Mouse (Mus musculus) CH12.LX (cell line): Measurements from ENCODE around the gene C77080. TPM values are rescaled to one million over a fixed set of nuclear protein-coding genes. Genes with fewer than 3 reads are reported as not detected.
A peak's percentile ranks its signal among the peaks of the same experiment; 100 is the strongest.

Experiments used
- DNase-seq: peaks from one replicate; pipeline ENCODE4 v3.0.0-alpha.2; 2013; ENCODE audit errors: extremely low read depth
- H3K27ac ChIP-seq: 2 replicates; pipeline ENCODE4 v1.5.1; 2012; ENCODE audit warnings: low read depth, mild to moderate bottlenecking, control low read depth, moderate library complexity; ENCODE audit not compliant: insufficient read depth
- H3K27me3 ChIP-seq: replicated peaks from 2 replicates; pipeline ENCODE3; 2012; ENCODE audit warnings: inconsistent platforms
- H3K36me3 ChIP-seq, 2 experiments: replicated peaks in 1 of 2; 2 replicates each; pipeline versions ENCODE3 to v1.6.1; 2012; ENCODE audit warnings: inconsistent platforms in 1 of 2, low read length in 1 of 2, mild to moderate bottlenecking in 1 of 2, mixed read lengths in 1 of 2, moderate library complexity in 1 of 2; ENCODE audit not compliant: control insufficient read depth in 1 of 2, insufficient read depth in 1 of 2
- H3K4me1 ChIP-seq, 2 experiments: 2 replicates each; pipeline ENCODE4 v1.6.1; 2012; ENCODE audit warnings: inconsistent platforms in 1 of 2, moderate library complexity in 1 of 2; ENCODE audit not compliant: insufficient read depth in 2 of 2, control insufficient read depth in 1 of 2
- H3K4me2 ChIP-seq: 2 replicates; pipeline ENCODE4 v1.6.1; 2012; ENCODE audit warnings: low read depth, mild to moderate bottlenecking, control low read depth; ENCODE audit not compliant: poor library complexity, insufficient read depth, severe bottlenecking
- H3K4me3 ChIP-seq, 3 experiments: fragments of 150-350 bp in 1 of 3; sonication (generic) in 1 of 3; replicated peaks in 1 of 3; 2 replicates each; pipeline versions ENCODE3 to v1.5.1; 2011 to 2012; ENCODE audit warnings: low read depth in 2 of 3, low read length in 2 of 3, mild to moderate bottlenecking in 2 of 3, moderate library complexity in 2 of 3, control low read depth in 1 of 3, improper control_type of control experiment in 1 of 3, inconsistent platforms in 1 of 3, mixed read lengths in 1 of 3; ENCODE audit not compliant: poor library complexity in 1 of 3
- H3K79me2 ChIP-seq: replicated peaks from 2 replicates; pipeline ENCODE4 v1.6.1; 2012; ENCODE audit warnings: mild to moderate bottlenecking, moderate library complexity; ENCODE audit not compliant: control insufficient read depth, poor library complexity, insufficient read depth, severe bottlenecking; ENCODE audit errors: extremely low read depth
- H3K9ac ChIP-seq: 2 replicates; pipeline ENCODE4 v1.6.1; 2012; ENCODE audit warnings: low read depth, mild to moderate bottlenecking, control low read depth, moderate library complexity; ENCODE audit not compliant: insufficient read depth
- H3K9me3 ChIP-seq: replicated peaks from 2 replicates; pipeline ENCODE3; 2012; ENCODE audit warnings: low read length, inconsistent platforms, mixed read lengths
- CHD1 ChIP-seq: IDR thresholded peaks from 2 replicates; pipeline ENCODE4 v1.6.1; 2012; ENCODE audit warnings: low read depth, low read length, improper control_type of control experiment, inconsistent platforms
- CHD2 ChIP-seq: IDR thresholded peaks from 2 replicates; pipeline ENCODE4 v1.6.1; 2011; ENCODE audit warnings: low read length, improper control_type of control experiment
- CTCF ChIP-seq, 2 experiments: IDR thresholded peaks in 1 of 2; conservative IDR thresholded peaks in 1 of 2; 2 replicates each; pipeline ENCODE4 v1.5.1; 2011 to 2012; ENCODE audit warnings: low read depth in 2 of 2, low read length in 2 of 2, improper control_type of control experiment in 1 of 2, inconsistent platforms in 1 of 2, mild to moderate bottlenecking in 1 of 2, moderate library complexity in 1 of 2
- IRF4 ChIP-seq: IDR thresholded peaks from 2 replicates; pipeline ENCODE4 v1.6.1; 2014; ENCODE audit warnings: low read depth, mild to moderate bottlenecking, inconsistent platforms, low read length, improper control_type of control experiment
- JUN ChIP-seq: IDR thresholded peaks from 2 replicates; pipeline ENCODE4 v1.6.1; 2011; ENCODE audit warnings: low read depth, mild to moderate bottlenecking, low read length, improper control_type of control experiment, moderate library complexity; ENCODE audit not compliant: insufficient read depth
- MAFK ChIP-seq: IDR thresholded peaks from 2 replicates; pipeline ENCODE4 v1.6.1; 2011; ENCODE audit warnings: low read length, improper control_type of control experiment; ENCODE audit not compliant: insufficient replicate concordance
- MAZ ChIP-seq: IDR thresholded peaks from 2 replicates; pipeline ENCODE4 v1.6.1; 2012; ENCODE audit warnings: low read depth, mild to moderate bottlenecking, inconsistent platforms, low read length, improper control_type of control experiment, moderate library complexity
- PAX5 ChIP-seq: IDR thresholded peaks from 2 replicates; pipeline ENCODE4 v1.6.1; 2012; ENCODE audit warnings: low read length, inconsistent platforms, mixed read lengths
- POLR2AphosphoS2 ChIP-seq: IDR thresholded peaks from 2 replicates; pipeline ENCODE4 v1.6.1; 2011; ENCODE audit warnings: low read depth, low read length, improper control_type of control experiment
- SMC3 ChIP-seq: IDR thresholded peaks from 2 replicates; pipeline ENCODE4 v1.6.1; 2011; ENCODE audit warnings: low read depth, low read length, improper control_type of control experiment
- TCF12 ChIP-seq: IDR thresholded peaks from 2 replicates; pipeline ENCODE4 v1.6.1; 2014; ENCODE audit warnings: low read depth, mild to moderate bottlenecking, inconsistent platforms, low read length, improper control_type of control experiment
- USF2 ChIP-seq: conservative IDR thresholded peaks from 2 replicates; pipeline ENCODE4 v1.6.1; 2011; ENCODE audit warnings: low read depth, low read length, improper control_type of control experiment
- ZKSCAN1 ChIP-seq: IDR thresholded peaks from 2 replicates; pipeline ENCODE4 v1.6.1; 2012; ENCODE audit warnings: low read depth, inconsistent platforms, low read length, improper control_type of control experiment, borderline replicate concordance
- ZNF384 ChIP-seq: IDR thresholded peaks from 2 replicates; pipeline ENCODE4 v1.6.1; 2012; ENCODE audit warnings: low read depth, low read length, improper control_type of control experiment, inconsistent platforms
- dilution Hi-C: fragments of 300-500 bp; cut with MboI; formaldehyde crosslinking; loops from 2 replicates; pipeline ENCODE4 v1.14.3; 2020; ENCODE audit warnings: low sequenced_read_pairs; ENCODE audit not compliant: extremely low pct_unique_long_range_greater_than_20kb, extremely low pct_ligation_motif_present
- in situ Hi-C: fragments of 300-500 bp; cut with MboI; formaldehyde crosslinking; loops from 3 replicates; pipeline ENCODE4 v1.14.3; 2019; ENCODE audit warnings: low sequenced_read_pairs, low pct_ligation_motif_present, low pct_unique_long_range_greater_than_20kb, mixed read lengths
- polyA plus RNA-seq: library from polyadenylated mRNA; unstranded; fragments of >175 nt; gene quantifications from 2 replicates; pipeline ENCODE4 v1.2.1, GENCODE M21; 2012; ENCODE audit warnings: low read depth; ENCODE audit not compliant: insufficient read length
- total RNA-seq, 2 experiments: library from RNA; depleted of rRNA; stranded (reverse); fragments of 300-350 nt in 1 of 2; fragments of >200 nt in 1 of 2; gene quantifications; 2 replicates each; pipeline ENCODE4 v1.2.3; 2012 to 2014

Gene C77080
- total and polyA plus RNA-seq, 3 experiments, result 0.38 to 1.1 TPM; not detected in 1

GRCm38 (mm10) chr4:129288067-129288466 is 26.9 kb upstream of the C77080 start:
- Histone ChIP-seq H3K9me3 (no peaks in the 10 kb centered on the region), H3K4me1 (peaks cover 3% of the 10 kb centered on the region in 2 experiments; a peak in 3 of 4 replicates), H3K4me2 (peak overlapping the region; percentile 93; the same call in 1 of the 2 replicates), H3K9ac (no peak overlapping the region), H3K27me3 (peaks cover 9% of the 10 kb centered on the region), H3K27ac (no peak overlapping the region), H3K4me3 (no peak overlapping the region), H3K36me3 (no peaks in the 10 kb centered on the region), H3K79me2 (no peaks in the 10 kb centered on the region)
- DNase-seq, result no peak
- TF ChIP-seq JUN (no peak), USF2 (no peak), ZNF384 (no peak), TCF12 (no peak), MAZ (no peak), CHD2 (no peak), IRF4 (no peak), CHD1 (no peak), CTCF (conservative IDR thresholded peaks at IDR 0.05 in 1 of 2, IDR thresholded peaks at IDR 0.05 in 1 of 2; ENCODE audit: low read depth in 2 of 2, low read length in 2 of 2) (no peak), MAFK (no peak), PAX5 (no peak), POLR2AphosphoS2 (no peak), SMC3 (no peak)
- dilution Hi-C loops (no loop called here), in situ Hi-C loops (no loop called here)

GRCm38 (mm10) chr4:129287472-129287981 is 26.3 kb upstream of the C77080 start, which contains the start of gene Sync:
Sync (plus strand) TSS chr4:129287617.
- H3K27ac ChIP-seq, result no peak within 1 kb of the TSS
- TF ChIP-seq MAZ (no peak), CTCF (conservative IDR thresholded peaks at IDR 0.05 in 1 of 2, IDR thresholded peaks at IDR 0.05 in 1 of 2; ENCODE audit: low read depth in 2 of 2, low read length in 2 of 2) (no peak), CHD2 (no peak), ZKSCAN1 (no peak)
- H3K79me2 ChIP-seq, result no peaks in the 10 kb centered on the region
- H3K9me3 ChIP-seq, result no peaks in the 10 kb centered on the region
- no peaks in the 10 kb centered on the region for H3K36me3 ChIP-seq
- H3K27me3 ChIP-seq, result peaks cover 9% of the 10 kb centered on the region
- dilution Hi-C loops (no loop called here), in situ Hi-C loops (no loop called here)
- 0 out of 2 replicates have a peak within 1 kb of the TSS, but pooled peaks have one; percentile 16 for H3K9ac ChIP-seq
- DNase-seq, result no peak
- peak within 1 kb of the TSS; percentile 93 for H3K4me2 ChIP-seq
- H3K4me1 ChIP-seq, result peaks cover 3% of the 10 kb centered on the region in 2 experiments; a peak in 3 of 4 replicates
- peak within 1 kb of the TSS in 1 of 3 experiments; percentile 33 for H3K4me3 ChIP-seq
